Mouse (Mus musculus) left cerebral cortex, adult 11 months (tissue): ENCODE measurements at regions not wholly inside any gene's neighbourhood (a gene's known extent, or its start where the extent isn't known, plus 50 kb on each side); places are given as distances from the start of the nearest gene placed in this dataset.

Source experiments
- DNase-seq: peaks from one replicate; pipeline ENCODE4 v3.0.0; 2022; ENCODE audit warnings: low spot score

DNA sequence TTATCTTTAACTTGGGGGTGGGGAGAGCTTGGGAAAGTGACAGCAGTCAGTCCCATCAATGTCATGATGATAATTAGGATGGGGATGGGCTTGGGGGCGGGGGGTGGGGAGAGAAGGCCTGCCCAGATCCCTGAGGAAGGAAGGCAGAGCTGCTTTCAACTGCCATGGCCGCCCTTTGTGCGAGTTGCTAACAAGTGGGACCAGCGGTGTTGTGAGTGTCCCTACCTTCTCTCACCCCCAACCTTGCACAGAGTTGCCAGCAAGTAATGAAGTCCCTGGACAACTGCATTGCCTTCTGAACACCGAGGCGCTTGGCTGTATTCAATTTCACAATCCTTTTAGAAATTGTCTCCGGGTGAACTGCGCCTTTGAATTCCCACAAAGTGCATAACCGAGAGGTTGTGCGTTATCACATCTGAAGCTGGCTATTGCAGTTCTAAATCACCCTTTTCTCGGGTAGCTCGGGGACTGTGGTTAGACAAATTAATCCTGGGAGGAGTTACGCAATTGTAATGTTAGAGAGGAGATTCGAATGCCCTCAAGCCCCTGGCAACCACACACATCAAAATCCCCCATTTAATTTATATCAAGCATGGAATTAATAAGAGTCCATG, 257.9 kb upstream of the Daam1 start:
- DNase-seq, result no peak

DNA sequence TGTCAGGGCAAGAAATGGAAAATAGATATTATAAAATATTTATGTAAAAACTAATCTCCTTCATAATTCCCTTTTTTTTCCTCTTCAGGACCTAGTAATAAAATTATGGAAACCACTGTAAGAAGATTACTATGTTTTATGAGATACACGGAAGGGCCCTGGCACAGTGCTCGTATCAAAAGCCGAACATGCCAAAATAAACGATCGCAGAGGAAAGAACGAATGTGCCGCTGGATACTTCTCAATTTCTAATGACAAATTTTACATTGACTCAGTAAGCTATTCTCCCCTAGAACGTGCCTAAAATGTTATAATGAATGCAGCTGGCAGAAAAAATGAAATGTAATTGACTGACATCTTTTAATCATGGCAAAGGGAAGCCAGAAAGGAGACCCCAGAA, 257.4 kb upstream of the Daam1 start:
- no peak for DNase-seq

- no peak for DNase-seq
Measured at GRCm38 (mm10) chr12:71574685-71575084, 256.2 kb upstream of the Daam1 start.

GRCm38 (mm10) chr12:71577349-71577748, 253.5 kb upstream of the Daam1 start:
- DNase-seq, result no peak

DNA sequence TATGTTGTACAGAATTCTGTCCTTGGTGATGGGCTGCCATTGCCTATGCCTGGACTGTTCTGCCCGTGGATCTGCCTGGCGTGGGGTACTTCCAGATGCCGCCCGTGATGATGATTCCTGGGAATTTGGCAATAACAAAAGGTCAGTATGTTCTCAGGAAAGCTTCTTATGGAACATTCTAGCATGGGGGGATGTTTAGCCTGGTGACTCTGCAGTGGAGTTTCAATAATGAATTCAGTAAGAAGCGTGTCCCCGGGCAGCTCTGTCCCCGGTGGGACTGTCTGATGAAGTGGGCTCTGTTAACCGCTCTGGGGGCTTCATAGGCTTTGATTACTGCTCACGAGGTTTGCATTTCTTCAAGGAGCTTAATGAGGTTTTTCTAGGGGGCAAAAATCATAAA, 252.9 kb upstream of the Daam1 start:
- no peak for DNase-seq

- DNase-seq, result no peak
Measured at GRCm38 (mm10) chr12:71578912-71579311, 252.0 kb upstream of the Daam1 start.

GRCm38 (mm10) chr12:71580532-71581290, 250.2 kb upstream of the Daam1 start:
- no peak for DNase-seq

DNA sequence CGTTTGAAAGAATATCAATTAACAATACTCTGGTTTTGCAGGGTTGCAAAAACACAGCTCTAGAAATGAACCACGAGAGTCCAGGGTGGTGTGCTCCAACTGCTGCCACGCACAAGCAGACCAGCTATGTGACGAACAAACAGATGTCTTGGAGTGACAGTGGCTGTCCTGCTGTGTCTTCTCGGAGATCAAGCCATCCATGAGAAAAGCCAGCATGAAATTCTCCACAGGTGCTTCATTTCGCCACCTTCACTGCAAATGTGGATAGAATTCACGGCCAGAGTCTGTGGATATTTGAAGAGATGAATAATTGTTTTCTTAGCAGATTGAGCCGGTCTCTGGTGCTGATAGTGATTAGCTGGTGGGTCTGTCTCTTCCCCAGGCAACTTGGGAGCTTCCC, 246.3 kb upstream of the Daam1 start:
- DNase-seq, result no peak

DNA sequence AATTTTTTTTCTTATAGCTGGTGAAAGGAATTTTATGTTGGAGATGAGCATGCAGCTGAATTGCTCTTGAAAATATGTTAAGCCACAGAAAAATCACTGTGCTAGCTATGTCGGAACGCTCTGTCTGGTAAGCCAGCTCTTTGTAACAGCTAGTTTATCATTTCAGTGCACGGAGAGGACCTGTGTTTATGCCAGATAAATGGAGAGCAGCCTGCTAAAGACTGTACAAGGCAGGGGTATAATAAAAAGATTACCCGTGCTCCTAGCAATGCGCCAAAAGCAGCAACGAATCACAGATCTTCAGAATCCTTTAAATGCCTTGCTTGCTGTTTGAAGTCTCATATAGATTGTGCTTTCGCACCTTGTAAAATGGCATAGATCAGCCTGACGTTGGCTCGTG, 232.2 kb upstream of the Daam1 start:
- DNase-seq, result no peak

DNA sequence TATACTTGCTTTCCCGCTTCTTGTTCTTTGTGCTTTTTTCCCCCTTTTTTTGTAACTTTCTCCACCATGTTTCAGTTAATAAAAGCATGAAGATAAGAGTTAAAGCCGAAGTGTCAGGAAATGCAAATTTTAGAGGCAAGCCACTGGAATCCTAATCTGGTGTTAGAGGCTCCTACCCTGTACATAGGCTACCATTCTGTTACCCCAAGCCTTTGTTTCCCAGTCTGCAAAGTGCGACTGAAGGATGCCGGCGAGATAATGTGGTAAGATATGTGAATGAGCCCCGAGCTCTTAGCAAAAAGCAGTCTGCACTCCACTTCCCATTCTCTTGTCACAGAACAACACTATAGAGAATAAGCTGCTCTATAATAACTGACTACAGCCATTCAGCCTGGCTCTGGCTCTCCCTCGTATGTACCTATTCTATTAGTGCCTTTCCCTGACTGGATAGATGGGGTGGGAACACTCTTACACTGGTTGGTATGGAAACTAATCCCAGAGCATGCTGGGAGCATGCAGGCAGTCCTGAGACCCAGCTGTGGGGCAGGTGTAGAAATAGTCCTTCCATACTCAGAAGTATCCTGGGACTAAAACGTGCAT, 229.7 kb upstream of the Daam1 start:
- no peak for DNase-seq

DNA sequence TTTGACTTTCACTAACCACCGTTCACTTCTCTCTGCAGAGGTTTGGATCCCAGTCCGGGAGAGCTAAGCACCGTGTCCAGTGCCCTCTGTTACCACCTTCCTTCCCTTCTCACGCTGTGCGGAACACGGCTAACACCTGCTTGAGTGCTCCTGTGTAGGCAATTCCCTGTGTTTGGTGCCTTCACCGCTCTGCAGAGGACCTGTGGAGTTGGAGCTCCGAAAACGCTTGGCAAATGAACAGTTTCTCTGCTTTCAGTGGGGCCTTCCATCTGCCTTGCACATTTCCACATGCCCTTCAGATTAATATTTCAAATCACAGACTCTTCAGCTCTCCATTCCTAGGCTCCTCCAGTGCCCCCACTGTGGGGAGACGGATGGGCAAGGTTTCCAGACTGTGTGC, 227.7 kb upstream of the Daam1 start:
- DNase-seq, result no peak

DNA sequence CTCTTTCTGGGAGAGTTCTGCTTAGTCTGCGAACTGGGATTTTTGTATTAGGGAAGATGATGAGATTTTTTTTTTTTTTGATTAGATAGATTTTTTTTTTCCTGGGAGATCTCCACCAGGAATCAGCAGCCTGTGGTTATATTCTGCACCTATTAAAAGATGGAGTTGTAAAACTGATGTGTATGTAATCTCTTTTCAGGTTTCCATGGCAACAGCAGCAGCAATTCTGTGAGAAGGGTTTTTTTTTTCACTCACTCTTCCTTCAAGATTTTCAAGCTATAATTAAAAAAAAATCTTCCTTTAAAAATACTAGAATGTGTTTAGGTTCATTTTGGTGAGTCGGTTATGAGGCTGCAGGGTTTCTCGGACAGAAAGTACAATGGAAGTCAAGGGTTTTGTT, 224.5 kb upstream of the Daam1 start:
- no peak for DNase-seq

- DNase-seq, result no peak
Measured at GRCm38 (mm10) chr12:71607966-71608365, 222.9 kb upstream of the Daam1 start.

- DNase-seq, result no peak
Measured at GRCm38 (mm10) chr12:71613326-71613725, 217.6 kb upstream of the Daam1 start.

DNA sequence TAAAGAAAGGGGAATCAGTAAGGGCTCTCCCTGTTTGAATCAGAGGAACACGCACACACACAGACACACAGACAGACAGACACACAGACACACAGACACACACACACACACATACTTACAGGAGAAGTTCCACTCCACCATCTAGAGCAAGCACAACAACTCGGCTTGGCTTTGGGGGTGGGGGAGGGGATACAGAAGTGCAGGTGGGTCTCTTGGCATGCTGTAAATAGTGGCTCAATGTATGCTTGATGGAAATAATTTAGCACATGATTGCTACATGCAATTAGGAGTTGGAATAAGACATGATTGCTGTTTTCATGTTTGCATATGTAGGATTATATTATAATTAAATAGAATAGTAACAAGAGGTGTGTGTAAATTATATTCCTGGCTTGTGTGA, 215.9 kb upstream of the Daam1 start:
- no peak for DNase-seq

- DNase-seq, result no peak
Measured at GRCm38 (mm10) chr12:71615383-71615782, 215.5 kb upstream of the Daam1 start.

GRCm38 (mm10) chr12:71616121-71616520, 214.8 kb upstream of the Daam1 start:
- no peak for DNase-seq

DNA sequence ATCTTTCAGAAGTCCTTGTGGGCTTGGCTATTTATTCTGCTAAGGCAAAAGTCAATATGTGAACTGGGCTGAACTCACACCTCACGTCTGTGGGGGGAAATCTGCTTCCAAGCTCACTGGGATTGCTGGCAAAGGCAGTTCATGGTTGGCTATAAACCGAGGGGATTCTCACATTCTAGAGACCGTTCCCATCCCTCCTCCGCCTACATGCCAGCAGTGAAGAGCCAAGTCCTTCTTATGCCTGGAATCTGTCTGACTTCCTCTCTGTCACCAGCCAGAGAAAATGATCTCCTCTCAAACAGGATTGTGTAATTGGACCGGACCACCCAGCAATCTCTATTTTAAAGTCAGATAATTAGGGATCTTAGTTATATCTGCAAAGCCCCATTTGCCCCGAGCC, 212.4 kb upstream of the Daam1 start:
- DNase-seq, result no peak

DNA sequence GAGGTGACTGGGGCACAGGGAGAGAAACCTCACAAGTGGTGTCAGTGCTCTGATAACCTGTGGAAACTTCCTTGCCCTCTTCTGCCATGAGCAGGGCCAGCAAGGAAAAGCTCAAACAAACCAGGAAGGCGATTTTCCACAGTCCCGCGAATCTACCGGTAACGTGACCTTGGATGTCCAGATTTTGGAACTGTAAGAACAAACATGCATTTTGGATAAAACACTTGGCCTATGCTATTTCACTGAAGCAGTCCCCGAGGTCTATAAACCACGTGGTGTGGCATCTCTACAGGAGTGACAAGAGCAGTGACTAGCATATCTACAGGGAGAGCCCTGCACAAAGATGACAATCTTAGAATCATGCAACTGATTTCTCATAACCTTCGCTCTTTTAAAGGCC, 211.9 kb upstream of the Daam1 start:
- no peak for DNase-seq

DNA sequence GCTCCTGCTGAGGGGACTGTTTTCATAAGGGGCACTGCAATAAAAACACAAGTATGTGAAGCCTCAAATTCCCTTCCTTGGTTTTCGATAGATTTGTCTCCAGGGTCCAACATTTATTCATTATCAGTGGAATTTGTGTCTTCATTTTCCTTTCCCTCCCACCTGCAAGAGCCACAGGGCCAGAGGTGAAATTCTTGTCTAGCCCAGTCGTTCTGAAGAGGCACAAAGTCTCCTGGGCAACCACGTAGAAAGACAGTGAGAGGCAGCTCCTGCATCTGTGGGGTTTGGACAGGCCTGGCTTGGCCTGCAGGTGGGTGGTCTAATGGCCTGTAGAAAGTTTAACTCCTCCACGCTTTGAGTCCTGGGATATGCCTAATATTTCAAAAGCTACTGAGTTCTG, 211.3 kb upstream of the Daam1 start:
- DNase-seq, result no peak

GRCm38 (mm10) chr12:71621542-71621941, 209.3 kb upstream of the Daam1 start:
- DNase-seq, result no peak

DNA sequence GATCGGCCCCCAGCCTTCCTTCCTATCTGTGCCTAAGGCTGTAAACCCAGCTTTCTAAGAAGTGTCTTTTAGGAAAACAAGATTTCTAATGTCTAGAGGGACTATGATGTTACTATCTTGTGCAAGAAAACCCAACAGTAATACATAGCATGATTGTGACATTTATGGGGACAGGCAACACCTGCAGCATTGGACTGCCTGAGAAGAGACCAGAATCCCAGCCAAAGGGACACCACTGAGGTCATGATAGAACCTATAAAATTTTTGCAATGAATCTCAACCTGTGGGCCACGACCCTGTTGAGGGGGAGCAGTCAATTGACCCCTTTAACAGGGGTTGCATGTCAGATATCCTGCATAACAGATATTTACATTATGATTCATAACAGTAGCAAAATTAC, 208.1 kb upstream of the Daam1 start:
- DNase-seq, result no peak

DNA sequence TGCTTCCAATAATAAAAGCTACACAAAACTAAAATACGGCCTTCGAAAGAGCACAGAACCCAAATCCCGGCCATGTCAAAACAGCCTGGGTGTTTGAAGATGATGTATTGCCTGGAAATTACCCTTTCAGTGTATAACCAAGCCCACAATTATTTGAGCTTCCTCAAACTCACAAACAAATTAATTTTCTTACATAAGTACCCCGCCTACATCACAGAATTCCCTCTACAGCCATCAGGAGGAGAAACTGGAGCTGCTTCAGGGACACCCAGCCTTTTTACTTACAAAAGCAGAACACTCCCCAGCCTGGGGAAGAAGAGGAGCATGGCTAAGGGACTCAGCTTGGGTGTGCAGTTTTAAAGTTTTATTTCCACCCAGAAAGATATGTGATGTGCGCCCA, 207.6 kb upstream of the Daam1 start:
- DNase-seq, result no peak

GRCm38 (mm10) chr12:71624076-71624475, 206.8 kb upstream of the Daam1 start:
- no peak for DNase-seq
